Mouse (Mus musculus): ENCODE results near the gene Tcl1b4.
"Not testable (repeated sequence)": the region's sequence is repeated elsewhere in the genome, so short reads cannot be mapped to it uniquely, and the experiment has no call there.

- TF ChIP-seq MAX (IDR thresholded peaks at IDR 0.05); CTCF (IDR thresholded peaks at IDR 0.05; ENCODE audit: control insufficient read depth, insufficient read depth, insufficient read length); USF1 (IDR thresholded peaks at IDR 0.05; ENCODE audit: low read depth): not testable (repeated sequence)
Measured at GRCm38 (mm10) chr12:105181040-105181644, 20.6 kb upstream of the Tcl1b4 start.

Data from C2C12 (cell line).